Mouse (Mus musculus) thymus, postnatal 36 days (tissue): Measurements from ENCODE around the gene 2700049A03Rik.
A peak's percentile ranks its signal among the peaks of the same experiment; 100 is the strongest.

Experiments used
- DNase-seq, 2 experiments: peaks; one replicate each; pipeline ENCODE4 v3.0.0; 2022; ENCODE audit warnings: mixed read lengths in 2 of 2

The 2700049A03Rik gene

DNA sequence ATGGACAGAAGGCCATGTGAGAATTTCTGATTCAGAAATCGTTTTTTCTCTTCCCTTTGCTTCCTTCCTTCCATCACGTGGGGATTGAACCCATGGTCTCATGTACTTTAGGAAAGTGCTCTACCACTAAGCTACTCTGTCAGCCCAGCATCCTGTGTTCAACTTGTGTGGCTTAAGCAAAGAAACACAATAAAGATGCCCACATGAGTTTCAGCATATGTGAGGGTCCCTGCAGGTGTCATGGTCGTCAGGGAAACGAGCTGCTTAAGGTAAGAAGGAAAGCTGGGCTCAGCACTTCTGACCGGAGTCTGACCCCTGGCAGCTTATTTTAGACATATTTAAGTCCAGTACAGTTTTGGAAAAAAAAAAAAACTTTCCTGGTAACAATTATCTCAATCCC is 134.5 kb downstream of the 2700049A03Rik start:
- DNase-seq = no peak

DNA sequence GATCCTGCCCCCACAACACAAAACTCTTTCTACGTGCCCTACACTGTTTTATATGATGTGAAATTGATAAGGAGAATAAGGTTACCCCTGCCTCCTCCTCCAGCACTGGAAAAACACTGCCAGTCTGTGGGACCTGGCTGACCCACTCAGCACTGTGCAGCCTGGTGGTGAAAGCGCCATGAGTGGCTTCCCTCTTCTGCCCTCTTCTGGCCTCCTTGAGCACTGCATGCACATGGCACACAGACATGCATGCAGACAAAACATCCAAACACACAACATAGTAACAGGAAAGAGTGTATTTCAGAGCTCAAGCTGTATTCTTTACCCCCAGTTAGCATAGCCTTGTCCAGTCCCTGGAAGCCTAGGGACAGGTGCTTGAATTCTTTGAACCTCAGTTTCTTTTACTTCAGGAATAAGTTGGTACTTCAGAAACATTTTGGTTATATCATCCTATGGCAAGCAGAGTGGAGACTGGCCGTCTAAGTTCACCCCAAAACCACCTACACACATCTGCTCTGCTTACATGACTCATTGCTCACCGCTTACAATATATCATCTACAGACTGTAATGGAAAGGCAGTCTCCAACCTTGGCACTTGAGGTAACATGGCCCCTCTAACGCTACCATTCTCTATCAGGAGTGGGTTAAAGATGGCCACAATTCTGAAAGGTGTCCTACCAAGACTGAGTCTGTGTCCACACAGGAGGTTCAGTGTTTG is 138.0 kb downstream of the 2700049A03Rik start:
- DNase-seq = peak; percentile 46

DNA sequence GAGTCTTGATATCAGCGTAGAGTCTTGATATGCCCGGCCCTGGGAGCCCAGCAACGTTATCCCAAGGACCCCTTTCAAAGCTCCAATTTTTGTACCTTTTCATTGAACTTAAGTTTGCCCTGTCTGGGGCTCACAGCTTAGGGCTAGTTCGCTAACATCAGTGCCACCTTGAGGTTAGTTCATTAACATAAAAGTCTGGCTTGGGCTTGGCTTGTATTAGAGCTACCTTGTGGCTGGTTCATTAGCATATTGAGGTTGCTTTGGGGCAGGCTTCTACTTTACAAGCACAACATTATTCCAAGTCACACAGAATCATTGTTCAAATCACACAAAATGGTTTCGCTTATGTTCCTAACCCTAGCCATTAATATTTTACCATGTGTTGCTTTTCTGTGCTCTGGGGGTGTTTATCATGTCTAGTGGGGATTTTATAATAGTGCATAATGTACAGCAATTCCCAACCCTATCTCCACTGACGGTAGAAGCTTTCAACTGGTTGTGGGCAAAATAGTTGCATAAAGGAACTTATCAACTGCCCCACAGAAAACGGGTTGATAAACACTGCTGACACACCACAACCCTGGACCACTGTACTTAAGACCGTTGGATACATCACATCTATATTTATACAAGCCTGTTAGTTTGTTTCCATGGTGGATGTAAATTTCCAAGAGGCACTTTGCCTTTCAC is 139.4 kb downstream of the 2700049A03Rik start:
- no peak for DNase-seq

DNA sequence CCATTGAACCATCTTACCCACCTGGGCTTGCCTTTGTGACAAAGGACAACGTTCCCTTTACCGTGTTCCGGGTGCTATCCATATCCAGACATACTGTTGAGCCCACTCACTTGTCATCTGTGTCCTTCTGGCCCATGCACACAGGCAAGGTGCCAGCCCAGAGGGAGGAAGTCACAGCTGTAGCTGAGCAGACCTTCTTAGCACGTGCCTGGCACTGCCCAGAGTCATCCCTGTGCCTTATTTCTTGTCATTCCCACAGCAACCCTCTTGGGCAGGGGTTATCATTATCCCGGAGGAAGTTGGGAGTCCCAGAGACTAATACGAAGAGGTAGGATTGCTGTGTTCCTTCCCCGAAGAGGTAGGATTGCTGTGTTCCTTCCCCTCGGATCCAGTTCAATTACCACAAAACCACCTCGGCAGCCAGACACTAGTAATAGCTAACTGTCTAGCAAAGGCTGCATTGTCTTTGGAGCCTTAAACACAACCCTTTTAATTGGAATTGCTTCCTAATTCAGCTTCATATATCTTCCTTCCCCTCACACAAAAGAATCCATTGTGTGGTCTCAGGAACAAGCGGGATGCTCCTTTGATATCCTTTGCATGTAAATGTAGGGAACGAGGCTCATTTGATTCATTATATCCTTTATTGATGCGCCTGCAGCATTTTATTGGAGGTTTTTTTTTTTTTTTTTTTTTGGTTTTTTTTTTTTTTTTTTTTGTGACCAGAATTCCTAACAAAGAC is 143.0 kb downstream of the 2700049A03Rik start:
- DNase-seq = no peak

DNA sequence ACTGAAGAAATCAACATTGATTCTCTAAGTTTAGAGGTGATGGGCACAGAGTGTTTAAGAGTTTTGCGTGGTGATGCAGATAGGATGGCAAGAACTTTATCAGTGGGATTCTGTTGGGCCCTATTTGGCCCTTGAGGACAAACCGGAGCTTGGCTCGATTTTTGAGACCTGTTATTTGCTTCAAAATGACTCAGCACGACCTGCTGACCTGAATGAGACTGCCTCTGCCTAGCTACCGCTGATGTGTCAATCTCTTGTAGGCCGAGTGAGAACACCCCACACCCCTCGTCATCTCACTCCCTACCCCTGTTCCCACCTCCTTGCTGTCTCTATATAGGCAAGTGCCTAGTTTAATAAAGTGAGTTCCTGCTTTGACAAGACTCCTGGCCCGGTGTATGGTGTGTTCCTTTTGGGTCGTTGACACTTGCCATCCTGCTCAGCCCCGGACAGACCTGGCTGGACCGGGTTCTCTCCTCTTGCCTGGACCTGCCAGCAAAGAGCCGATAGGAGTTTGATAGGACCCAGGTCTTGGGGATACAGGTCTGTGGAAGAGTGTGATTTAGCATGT is 144.6 kb downstream of the 2700049A03Rik start:
- DNase-seq = no peak

DNA sequence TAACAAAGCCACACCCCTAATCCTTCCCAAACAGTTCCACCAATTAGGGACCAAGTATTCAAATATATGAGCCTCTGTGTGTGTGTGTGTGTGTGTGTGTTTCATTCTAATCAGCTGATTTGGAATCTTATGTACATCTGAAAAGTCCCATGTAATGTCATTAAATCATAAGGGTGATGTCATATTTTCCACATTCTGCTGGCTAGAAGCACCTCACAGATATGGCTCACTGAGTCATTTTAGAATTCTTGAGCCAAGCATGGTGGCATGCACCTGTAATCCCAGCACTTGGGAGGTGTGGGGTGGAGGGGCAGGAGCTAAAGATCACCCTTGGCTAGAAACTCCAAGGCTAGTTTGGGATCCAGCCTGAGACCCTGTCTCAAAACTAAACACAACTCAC is 148.8 kb downstream of the 2700049A03Rik start:
- no peak for DNase-seq

DNA sequence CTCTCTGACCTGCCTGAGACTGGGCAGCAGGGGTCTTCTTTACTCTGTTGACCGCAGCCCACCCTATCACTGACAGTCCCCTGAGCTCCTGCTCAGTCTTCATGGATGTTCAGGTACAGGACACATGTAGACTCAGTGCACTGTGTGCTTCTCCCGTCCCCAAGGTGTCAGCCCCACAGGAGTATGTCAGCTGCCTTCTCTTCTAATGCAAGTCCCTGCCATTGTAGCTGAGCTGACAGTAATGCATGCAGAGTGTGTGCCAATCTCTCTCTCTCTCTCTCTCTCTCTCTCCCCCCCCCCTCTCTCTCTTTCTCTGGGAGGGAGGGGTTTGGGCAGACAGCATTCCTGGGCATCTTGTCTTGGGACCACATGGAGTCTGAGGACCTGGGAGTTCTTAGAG is 153.8 kb downstream of the 2700049A03Rik start:
- no peak for DNase-seq
